Mouse (Mus musculus) hindbrain, embryonic 12.5 days (tissue): Measurements from ENCODE around the gene Evc2. TPM values are rescaled to one million over a fixed set of nuclear protein-coding genes. Genes with fewer than 3 reads are reported as not detected.

Experiments used
- ATAC-seq: fragments of 200-750 bp; cut with Nextera tagmentation; 2 replicates; pipeline ENCODE4 v1.8.0; 2017; ENCODE audit warnings: moderate TSS enrichment; ENCODE audit not compliant: low FRiP score
- H3K27ac ChIP-seq: fragments of 300-500 bp; sonication (generic); 2 replicates; pipeline ENCODE4 v1.5.1; 2016; ENCODE audit warnings: mild to moderate bottlenecking
- H3K27me3 ChIP-seq: fragments of 300-500 bp; sonication (generic); 2 replicates; pipeline ENCODE4 v1.6.1; 2016; ENCODE audit warnings: mild to moderate bottlenecking
- H3K36me3 ChIP-seq: fragments of 300-500 bp; sonication (generic); 2 replicates; pipeline ENCODE4 v1.6.1; 2016; ENCODE audit warnings: mild to moderate bottlenecking
- H3K4me1 ChIP-seq: fragments of 300-500 bp; sonication (generic); 2 replicates; pipeline ENCODE4 v1.6.1; 2016
- H3K4me2 ChIP-seq: fragments of 300-500 bp; sonication (generic); replicated peaks from 2 replicates; pipeline ENCODE4 v1.6.1; 2016; ENCODE audit warnings: mild to moderate bottlenecking
- H3K4me3 ChIP-seq: fragments of 300-500 bp; sonication (generic); 2 replicates; pipeline ENCODE4 v1.5.1; 2016; ENCODE audit warnings: mild to moderate bottlenecking
- H3K9ac ChIP-seq: fragments of 300-500 bp; sonication (generic); 2 replicates; pipeline ENCODE4 v1.6.1; 2016; ENCODE audit warnings: mild to moderate bottlenecking, moderate library complexity
- H3K9me3 ChIP-seq: fragments of 300-500 bp; sonication (generic); replicated peaks from 2 replicates; pipeline ENCODE4 v1.6.1; 2016; ENCODE audit warnings: mild to moderate bottlenecking
- WGBS: fragments of 180-500 bp; shearing (Covaris S2); methylation state at CpG from one replicate; pipeline ENCODE4 v1.1.7; 2016; 5-methylcytosine and 5-hydroxymethylcytosine counted together
- polyA plus RNA-seq: library from polyadenylated mRNA; unstranded; fragments of >200 nt; fragmentation: Nextera tagmentation; extraction: Ambion mirVana; gene quantifications from 2 replicates; pipeline ENCODE4 v1.2.1, GENCODE M21; 2016

Gene Evc2
- polyA plus RNA-seq, 1 experiment from 2014 or later, result 13.3 TPM

DNA sequence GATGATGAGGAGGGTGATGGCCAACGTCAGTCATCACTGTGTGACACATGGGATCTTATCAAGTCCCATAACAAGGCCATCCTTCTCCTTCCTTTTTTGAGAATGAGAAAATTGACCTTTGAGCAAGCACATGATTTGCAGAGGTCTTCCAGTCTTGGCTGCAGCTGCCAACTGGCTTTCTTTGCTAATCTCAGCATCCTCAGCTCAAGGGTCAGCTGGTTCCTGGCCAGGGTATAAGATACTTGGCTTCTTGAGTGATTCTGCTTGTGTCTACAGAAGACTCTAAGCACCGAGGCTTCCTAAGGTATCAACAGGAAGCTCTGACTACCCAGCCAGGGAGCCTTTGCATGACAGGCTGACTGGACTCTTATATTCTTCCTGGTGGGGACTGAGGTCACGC, 109.2 kb downstream of the Evc2 start:
- Histone ChIP-seq H3K27ac (no peak overlapping the region), H3K36me3 (no peaks in the 10 kb centered on the region), H3K4me1 (no peaks in the 10 kb centered on the region), H3K9me3 (no peaks in the 10 kb centered on the region), H3K9ac (no peak overlapping the region), H3K27me3 (no peaks in the 10 kb centered on the region), H3K4me2 (no peak overlapping the region), H3K4me3 (no peak overlapping the region)
- no peak for ATAC-seq
- WGBS, result 87% methylated on average over 3 of the region's 3 CpGs

DNA sequence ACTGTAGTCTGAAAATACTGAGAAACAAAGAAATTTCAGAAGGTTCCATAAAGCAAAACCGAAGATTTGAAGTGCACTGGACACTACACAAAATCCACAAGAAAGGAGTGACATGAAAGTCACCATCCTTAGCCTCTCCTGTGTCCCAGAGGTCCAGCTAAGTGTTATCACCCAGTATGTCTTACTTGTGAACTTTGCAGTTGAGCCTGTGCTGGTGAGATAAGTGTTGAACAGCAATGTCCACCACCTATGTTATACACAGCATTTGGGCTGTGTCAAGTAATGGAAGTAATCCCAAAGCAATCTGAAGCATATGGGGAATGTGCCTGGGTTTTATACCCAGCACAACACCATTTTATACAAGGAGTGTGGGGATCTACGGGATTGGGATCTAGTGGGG, 118.3 kb downstream of the Evc2 start:
- no peaks in the 10 kb centered on the region for H3K4me1 ChIP-seq
- H3K27ac ChIP-seq, result no peak overlapping the region
- 84% methylated on average over 2 of the region's 2 CpGs for whole genome bisulfite sequencing
- no peak overlapping the region for H3K9ac ChIP-seq
- no peaks in the 10 kb centered on the region for H3K27me3 ChIP-seq
- H3K36me3 ChIP-seq, result 0 out of 2 replicates have a peak, but pooled peaks cover 4% of the 10 kb centered on the region
- no peak overlapping the region for H3K4me2 ChIP-seq
- ATAC-seq, result no peak
- peaks cover 6% of the 10 kb centered on the region for H3K9me3 ChIP-seq
- no peak overlapping the region for H3K4me3 ChIP-seq

DNA sequence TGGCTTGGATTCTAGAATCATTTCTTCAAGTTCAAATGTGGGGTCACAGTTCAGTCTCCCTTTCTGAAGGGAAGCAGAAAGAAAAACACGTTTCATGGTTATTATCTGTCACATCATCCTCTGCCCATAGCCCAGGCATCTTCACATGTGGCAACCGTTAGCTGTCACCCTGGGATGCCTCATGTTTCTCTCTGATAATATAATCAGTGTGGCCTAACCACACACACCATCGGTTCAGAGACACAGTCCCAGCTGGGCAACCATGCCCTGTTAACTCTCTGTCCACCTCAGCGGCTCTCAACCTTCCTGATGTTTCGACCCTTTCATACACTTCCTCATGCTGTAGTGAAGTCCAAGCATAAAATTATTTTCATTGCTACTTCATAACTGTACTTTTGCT, 118.9 kb downstream of the Evc2 start:
- Histone ChIP-seq H3K4me1 (no peaks in the 10 kb centered on the region), H3K36me3 (0 out of 2 replicates have a peak, but pooled peaks cover 4% of the 10 kb centered on the region), H3K9me3 (peaks cover 6% of the 10 kb centered on the region), H3K27me3 (no peaks in the 10 kb centered on the region), H3K4me2 (no peak overlapping the region), H3K4me3 (no peak overlapping the region), H3K27ac (no peak overlapping the region), H3K9ac (no peak overlapping the region)
- ATAC-seq, result no peak
- WGBS, result 73% methylated on average over 5 of the region's 5 CpGs

DNA sequence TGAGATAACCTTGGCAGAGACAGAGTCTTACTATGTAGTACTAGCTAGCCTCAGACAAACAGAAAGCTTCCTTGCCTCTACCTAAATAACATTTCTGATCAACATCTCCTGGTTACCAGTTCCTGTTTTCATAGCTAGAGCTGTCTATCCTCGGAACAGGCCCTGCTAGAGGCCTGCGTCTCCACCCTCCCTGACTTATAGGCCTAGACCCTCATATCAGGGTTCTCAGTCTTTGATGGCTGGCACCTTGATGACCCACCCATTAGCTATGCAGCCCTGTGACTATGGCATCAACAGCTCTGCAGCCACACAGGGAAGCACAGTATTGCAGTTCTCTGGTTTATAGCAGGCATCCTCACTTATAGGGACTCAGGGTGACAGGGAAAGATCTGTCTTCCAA, 119.5 kb downstream of the Evc2 start:
- Histone ChIP-seq H3K4me3 (no peak overlapping the region), H3K27me3 (no peaks in the 10 kb centered on the region), H3K9me3 (peaks cover 6% of the 10 kb centered on the region), H3K9ac (no peak overlapping the region), H3K4me1 (no peaks in the 10 kb centered on the region), H3K27ac (no peak overlapping the region), H3K36me3 (0 out of 2 replicates have a peak, but pooled peaks cover 4% of the 10 kb centered on the region), H3K4me2 (no peak overlapping the region)
- ATAC-seq, result no peak
- WGBS, result 92% methylated on average over 2 of the region's 2 CpGs

DNA sequence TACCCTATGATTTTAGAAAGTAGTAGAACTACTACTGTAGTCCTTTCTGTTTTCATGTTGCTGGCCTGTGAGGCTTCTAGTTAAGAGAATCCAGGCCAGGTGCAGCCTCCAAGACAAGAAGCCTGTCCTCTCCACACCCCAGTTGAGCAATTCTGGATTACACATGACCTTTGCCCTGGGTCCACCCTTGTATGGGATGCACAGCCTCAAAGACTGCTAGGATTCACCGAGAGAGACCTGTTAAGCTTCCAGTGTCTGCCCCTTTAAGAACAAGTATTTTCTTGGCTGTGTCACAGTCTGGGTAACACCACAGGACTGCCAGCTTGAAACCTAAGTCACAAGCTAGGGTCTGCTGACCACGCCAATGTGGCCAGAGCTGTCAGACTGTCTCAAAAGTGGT, 119.9 kb downstream of the Evc2 start:
- Histone ChIP-seq H3K27ac (no peak overlapping the region), H3K4me2 (no peak overlapping the region), H3K4me3 (no peak overlapping the region), H3K9me3 (peaks cover 6% of the 10 kb centered on the region), H3K4me1 (no peaks in the 10 kb centered on the region), H3K9ac (no peak overlapping the region), H3K36me3 (0 out of 2 replicates have a peak, but pooled peaks cover 4% of the 10 kb centered on the region), H3K27me3 (no peaks in the 10 kb centered on the region)
- 81% methylated on average over 2 of the region's 2 CpGs for WGBS
- ATAC-seq, result no peak

DNA sequence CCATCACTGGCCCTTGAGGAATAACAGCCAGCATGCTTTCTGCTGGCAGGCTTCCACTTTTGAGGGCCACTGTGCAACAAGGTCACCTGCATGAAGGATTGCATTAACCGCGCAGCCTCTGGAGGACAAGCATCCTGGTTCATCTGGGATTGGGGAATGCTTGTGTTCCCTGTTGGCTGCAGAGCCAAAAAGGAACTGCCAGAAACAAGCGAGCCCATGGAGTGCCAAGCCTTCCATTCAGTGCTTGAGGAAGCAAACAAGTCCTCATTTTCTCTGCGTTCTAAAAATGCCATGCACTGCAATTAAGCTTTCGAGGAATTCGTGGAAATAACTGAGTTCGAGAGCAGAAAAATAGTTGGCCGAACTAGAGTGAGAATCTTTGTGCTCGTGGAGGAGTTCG, 127.2 kb downstream of the Evc2 start:
- H3K36me3 ChIP-seq, result no peaks in the 10 kb centered on the region
- no peaks in the 10 kb centered on the region for H3K27me3 ChIP-seq
- no peak overlapping the region for H3K4me3 ChIP-seq
- no peak overlapping the region for H3K4me2 ChIP-seq
- no peaks in the 10 kb centered on the region for H3K9me3 ChIP-seq
- WGBS, result 93% methylated on average over 10 of the region's 10 CpGs
- H3K9ac ChIP-seq, result no peak overlapping the region
- no peaks in the 10 kb centered on the region for H3K4me1 ChIP-seq
- H3K27ac ChIP-seq, result no peak overlapping the region
- ATAC-seq, result no peak

DNA sequence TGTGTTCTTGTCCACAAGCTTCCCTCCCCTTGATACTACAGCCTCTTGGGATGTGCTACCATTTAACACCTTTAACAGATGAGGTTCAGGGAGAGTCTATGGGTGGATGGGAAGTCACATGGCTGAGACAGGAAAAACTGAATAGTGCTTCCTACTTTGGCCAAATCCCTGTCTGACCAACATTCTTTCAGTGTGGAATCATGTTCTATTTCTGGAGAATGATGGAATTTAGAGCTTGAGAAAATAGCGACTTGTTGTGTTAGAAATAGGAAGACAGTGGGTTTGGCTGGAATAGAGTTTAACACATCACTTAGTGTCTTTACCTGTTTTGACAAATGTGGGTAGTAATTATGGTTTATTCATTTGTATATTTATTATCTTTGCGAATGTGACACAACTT, 129.3 kb downstream of the Evc2 start:
- H3K4me1 ChIP-seq, result no peaks in the 10 kb centered on the region
- ATAC-seq, result no peak
- no peak overlapping the region for H3K27ac ChIP-seq
- H3K9me3 ChIP-seq, result no peaks in the 10 kb centered on the region
- no peak overlapping the region for H3K4me2 ChIP-seq
- no peaks in the 10 kb centered on the region for H3K27me3 ChIP-seq
- no peaks in the 10 kb centered on the region for H3K36me3 ChIP-seq
- no peak overlapping the region for H3K9ac ChIP-seq
- whole genome bisulfite sequencing, result 90% methylated on average over 2 of the region's 2 CpGs
- H3K4me3 ChIP-seq, result no peak overlapping the region

DNA sequence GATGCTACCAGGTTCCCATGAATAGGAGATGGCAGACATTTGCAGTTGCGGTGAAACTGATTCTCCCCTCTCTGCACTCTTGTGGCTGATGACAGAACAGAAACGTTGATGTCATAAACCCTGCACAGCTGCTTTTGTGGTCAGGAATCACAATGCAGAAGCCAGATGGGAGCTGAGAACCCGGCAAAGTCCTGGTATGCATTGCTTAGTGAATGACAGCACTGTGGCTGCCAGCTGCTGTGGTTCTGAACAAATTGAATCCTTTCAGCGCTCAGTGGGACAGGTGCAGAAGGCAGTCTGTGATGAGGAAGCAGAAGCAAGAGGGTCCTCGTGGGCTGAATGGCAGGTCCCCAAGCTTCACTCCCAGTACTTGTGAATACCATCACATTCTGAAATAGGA, 130.7 kb downstream of the Evc2 start:
- H3K27ac ChIP-seq, result no peak overlapping the region
- H3K36me3 ChIP-seq, result no peaks in the 10 kb centered on the region
- no peaks in the 10 kb centered on the region for H3K9me3 ChIP-seq
- no peaks in the 10 kb centered on the region for H3K4me1 ChIP-seq
- H3K9ac ChIP-seq, result no peak overlapping the region
- H3K4me3 ChIP-seq, result no peak overlapping the region
- no peak overlapping the region for H3K4me2 ChIP-seq
- 70% methylated on average over 5 of the region's 5 CpGs for WGBS
- no peaks in the 10 kb centered on the region for H3K27me3 ChIP-seq
- no peak for ATAC-seq

DNA sequence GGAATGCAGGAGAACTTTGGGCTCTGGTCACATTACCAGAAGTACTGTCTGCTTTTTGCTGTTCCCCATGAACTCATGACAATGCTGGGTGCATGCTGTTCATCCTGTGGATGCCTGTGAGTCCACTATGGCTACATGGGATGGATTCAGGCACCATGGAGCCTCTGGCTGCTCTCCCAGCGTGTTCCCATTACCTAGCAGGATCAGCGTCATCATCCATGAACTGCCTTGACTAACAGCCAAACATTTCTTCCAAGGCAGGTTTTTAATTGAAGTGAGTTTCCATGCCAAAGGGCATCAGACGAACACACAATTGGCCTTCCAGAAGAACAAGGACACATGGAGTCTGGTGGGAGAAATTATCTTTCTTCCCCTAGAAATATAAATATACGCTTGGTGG, 133.3 kb downstream of the Evc2 start:
- no peak overlapping the region for H3K27ac ChIP-seq
- no peaks in the 10 kb centered on the region for H3K9me3 ChIP-seq
- no peaks in the 10 kb centered on the region for H3K36me3 ChIP-seq
- no peak overlapping the region for H3K4me3 ChIP-seq
- 92% methylated on average over 4 of the region's 4 CpGs for WGBS
- H3K9ac ChIP-seq, result no peak overlapping the region
- H3K4me2 ChIP-seq, result no peak overlapping the region
- H3K27me3 ChIP-seq, result no peaks in the 10 kb centered on the region
- no peaks in the 10 kb centered on the region for H3K4me1 ChIP-seq
- no peak for ATAC-seq

DNA sequence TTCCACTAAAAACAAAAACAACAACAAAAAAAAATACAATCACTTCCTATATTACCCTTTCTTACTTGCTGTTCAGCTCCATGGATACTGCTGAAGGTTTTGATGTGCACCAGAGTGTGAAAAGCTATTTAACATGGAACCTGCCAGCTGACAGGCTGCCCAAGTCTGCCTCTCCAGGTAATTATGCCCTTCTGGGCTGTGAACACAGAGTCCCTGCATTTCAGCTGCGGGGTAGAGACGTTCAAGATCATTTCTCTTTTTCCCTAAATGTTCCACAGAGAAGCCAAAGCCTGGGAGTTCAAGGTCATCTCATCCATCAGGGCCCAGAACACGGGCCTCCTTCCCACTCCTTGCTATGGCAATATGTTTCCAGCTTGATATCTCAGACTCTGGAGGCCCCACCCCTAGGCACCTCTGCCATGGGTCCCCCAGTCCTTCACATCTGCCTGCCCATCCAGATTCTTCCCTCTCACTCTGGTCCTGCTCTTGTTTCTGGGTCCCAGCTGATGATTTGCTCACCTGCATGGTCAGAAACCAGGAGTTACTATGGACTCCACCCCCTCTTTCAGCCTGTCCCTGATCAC, 133.8 kb downstream of the Evc2 start:
- Histone ChIP-seq H3K36me3 (no peaks in the 10 kb centered on the region), H3K9ac (no peak overlapping the region), H3K27ac (no peak overlapping the region), H3K4me2 (no peak overlapping the region), H3K4me3 (no peak overlapping the region), H3K27me3 (no peaks in the 10 kb centered on the region), H3K4me1 (no peaks in the 10 kb centered on the region), H3K9me3 (no peaks in the 10 kb centered on the region)
- ATAC-seq, result no peak
- 80% methylated on average over 3 of the region's 3 CpGs for WGBS

Other genes starting within 250 kb of the Evc2 start
- 497 and 557 TPM in 2 replicates for gene Crmp1, start 96.6 kb upstream of the Evc2 start, polyA plus RNA-seq
- 17.2 and 18.3 TPM in 2 replicates for gene Evc, start 1.6 kb upstream of the Evc2 start, polyA plus RNA-seq